Mouse (Mus musculus) erythroblast, embryonic 14.5 days (primary cell): Measurements from ENCODE around the gene Pdzk1.

ENCODE experiments used
- GATA1 ChIP-seq: IDR thresholded peaks from 2 replicates; pipeline ENCODE4 v1.6.1; 2012; ENCODE audit warnings: low read length, inconsistent platforms, mixed read lengths
- TAL1 ChIP-seq: IDR thresholded peaks from 3 replicates; pipeline ENCODE4 v1.6.1; 2012; ENCODE audit warnings: low read length, inconsistent platforms, mixed read lengths

DNA sequence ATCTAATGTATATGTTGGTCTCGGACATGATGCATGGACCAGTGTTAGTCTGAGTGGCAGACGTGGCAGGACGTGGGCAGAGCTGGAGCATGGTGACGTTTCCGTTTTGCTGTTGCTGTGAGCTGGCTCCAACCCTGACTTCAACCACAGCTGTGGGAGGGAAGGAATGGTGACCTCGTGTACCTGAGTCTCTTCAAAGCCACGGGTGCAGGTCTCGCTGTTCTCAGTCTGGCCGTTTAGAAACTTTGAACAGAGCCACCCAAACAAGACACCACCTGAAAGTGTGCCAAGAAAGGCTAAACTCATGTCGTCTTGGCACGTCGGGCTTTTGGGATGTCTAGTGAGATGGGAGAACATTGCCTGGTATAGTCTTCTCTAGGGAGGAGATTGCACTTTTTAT lies 17.9 kb downstream of the Pdzk1 start:
- TF ChIP-seq GATA1 (no peak), TAL1 (no peak)
